Mouse (Mus musculus) spleen, adult 2 months (tissue): Measurements from ENCODE around the gene Erc2.

Experiments used
- CTCF ChIP-seq: fragments of 200-500 bp; IDR thresholded peaks from 2 replicates; pipeline ENCODE4 v1.5.1; 2011; ENCODE audit warnings: mild to moderate bottlenecking, inconsistent platforms; ENCODE audit not compliant: insufficient read depth, insufficient read length, insufficient replicate concordance; ENCODE audit errors: extremely low read depth
- POLR2A ChIP-seq: fragments of 200-500 bp; IDR thresholded peaks from 2 replicates; pipeline ENCODE4 v1.6.1; 2011; ENCODE audit warnings: low read depth, low read length, inconsistent platforms

- TF ChIP-seq POLR2A: no peak
- TF ChIP-seq CTCF: no peak
These were observed 656.7 kb downstream of the Erc2 start for GRCm38 (mm10) chr14:28278951-28279350.
